Mouse (Mus musculus) spleen, postnatal 36 days (tissue): ENCODE results near the gene Edil3.
"Not testable (repeated sequence)": the region's sequence is repeated elsewhere in the genome, so short reads cannot be mapped to it uniquely, and the experiment has no call there.

ENCODE experiments used
- DNase-seq, 2 experiments: peaks; one replicate each; pipeline ENCODE4 v3.0.0; 2022; ENCODE audit warnings: low spot score in 2 of 2, mixed read lengths in 1 of 2

The Edil3 gene

GRCm38 (mm10) chr13:88938564-88938963 lies 117.3 kb downstream of the Edil3 start:
- DNase-seq, result no peak

- no peak for DNase-seq
Observed at GRCm38 (mm10) chr13:88972355-88972754, 151.1 kb downstream of the Edil3 start.

GRCm38 (mm10) chr13:89007696-89008427 lies 186.6 kb downstream of the Edil3 start:
- no peak for DNase-seq

- no peak for DNase-seq
Observed at GRCm38 (mm10) chr13:89012500-89012899, 191.2 kb downstream of the Edil3 start.

- DNase-seq, result no peak
Observed at GRCm38 (mm10) chr13:89029817-89030539, 208.7 kb downstream of the Edil3 start.

GRCm38 (mm10) chr13:89035711-89036110 lies 214.4 kb downstream of the Edil3 start:
- no peak for DNase-seq

- DNase-seq, result no peak
Observed at GRCm38 (mm10) chr13:89041495-89041894, 220.2 kb downstream of the Edil3 start.

GRCm38 (mm10) chr13:89070132-89070531 lies 248.9 kb downstream of the Edil3 start:
- DNase-seq, result not testable (repeated sequence)

GRCm38 (mm10) chr13:89076212-89076611 lies 254.9 kb downstream of the Edil3 start:
- no peak for DNase-seq

- no peak for DNase-seq
Observed at GRCm38 (mm10) chr13:89105889-89106288, 284.6 kb downstream of the Edil3 start.

GRCm38 (mm10) chr13:89117551-89117950 lies 296.3 kb downstream of the Edil3 start:
- DNase-seq, result no peak

- DNase-seq, result no peak
Observed at GRCm38 (mm10) chr13:89119809-89120208, 298.5 kb downstream of the Edil3 start.

GRCm38 (mm10) chr13:89122511-89123253 lies 301.4 kb downstream of the Edil3 start:
- DNase-seq, result no peak

GRCm38 (mm10) chr13:89123396-89123795 lies 302.1 kb downstream of the Edil3 start:
- DNase-seq, result no peak

- DNase-seq, result no peak
Observed at GRCm38 (mm10) chr13:89146056-89146547, 324.8 kb downstream of the Edil3 start.

- DNase-seq, result no peak
Observed at GRCm38 (mm10) chr13:89151878-89152277, 330.6 kb downstream of the Edil3 start.

GRCm38 (mm10) chr13:89167960-89168359 lies 346.7 kb downstream of the Edil3 start:
- no peak for DNase-seq

- no peak for DNase-seq
Observed at GRCm38 (mm10) chr13:89170040-89170439, 348.8 kb downstream of the Edil3 start.

GRCm38 (mm10) chr13:89175154-89175553 lies 353.9 kb downstream of the Edil3 start:
- no peak for DNase-seq

GRCm38 (mm10) chr13:89189051-89189450 lies 367.8 kb downstream of the Edil3 start:
- DNase-seq, result no peak

GRCm38 (mm10) chr13:89197019-89197418 lies 375.7 kb downstream of the Edil3 start:
- DNase-seq, result no peak

- DNase-seq, result no peak
Observed at GRCm38 (mm10) chr13:89199275-89199674, 378.0 kb downstream of the Edil3 start.
